Mouse (Mus musculus) neutrophil, adult 59 days (primary cell): ENCODE results near the gene Aplf. TPM values are rescaled to one million over a fixed set of nuclear protein-coding genes. Genes with fewer than 3 reads are reported as not detected.

Source experiments
- total RNA-seq, 2 experiments: library from RNA; stranded (reverse); gene quantifications; 1 replicate in 1 of 2; 2 replicates in 1 of 2; pipeline ENCODE4 v1.2.4; 2023

Aplf gene
- total RNA-seq, result 1 to 10 TPM; 4.2 to 4.6 TPM

DNA sequence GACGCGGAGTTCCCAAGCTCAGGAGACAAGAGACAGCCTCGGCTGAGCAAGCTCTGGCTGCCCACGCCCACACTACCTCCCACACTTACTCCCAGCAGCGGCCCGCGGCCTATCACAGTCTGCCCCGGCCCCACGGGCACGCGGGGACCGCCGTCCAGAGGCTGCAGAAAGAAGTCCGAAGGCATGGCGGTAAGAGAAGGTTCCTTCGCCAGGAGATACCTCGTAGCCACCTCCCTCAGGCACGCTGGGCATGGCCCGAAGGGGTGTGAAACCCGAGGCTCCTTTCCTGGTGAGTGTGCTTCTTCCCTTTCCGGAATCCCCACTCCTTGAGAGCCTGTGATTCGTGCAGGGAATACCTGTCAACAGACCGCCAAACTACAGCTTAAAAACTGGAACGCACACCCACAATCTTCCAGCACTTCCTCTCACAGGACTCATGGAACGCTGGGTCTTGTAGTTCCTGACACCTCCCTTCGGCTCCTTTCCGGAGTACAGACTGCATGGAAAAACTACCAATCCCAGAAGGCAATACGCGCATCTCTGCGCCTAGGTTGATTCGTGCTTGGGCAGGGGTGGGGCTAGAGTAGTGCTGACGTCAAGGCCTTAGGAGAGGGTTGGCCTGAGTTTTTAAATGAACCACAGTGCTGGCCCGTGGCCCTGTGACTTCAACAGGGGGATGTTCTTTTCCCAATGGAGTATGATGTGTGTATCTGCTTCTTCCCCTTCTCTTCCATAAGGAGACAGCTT, at the start of gene Aplf:
TSS of gene Aplf (minus strand) at position 423 of the 747 bp plus-strand sequence.

DNA sequence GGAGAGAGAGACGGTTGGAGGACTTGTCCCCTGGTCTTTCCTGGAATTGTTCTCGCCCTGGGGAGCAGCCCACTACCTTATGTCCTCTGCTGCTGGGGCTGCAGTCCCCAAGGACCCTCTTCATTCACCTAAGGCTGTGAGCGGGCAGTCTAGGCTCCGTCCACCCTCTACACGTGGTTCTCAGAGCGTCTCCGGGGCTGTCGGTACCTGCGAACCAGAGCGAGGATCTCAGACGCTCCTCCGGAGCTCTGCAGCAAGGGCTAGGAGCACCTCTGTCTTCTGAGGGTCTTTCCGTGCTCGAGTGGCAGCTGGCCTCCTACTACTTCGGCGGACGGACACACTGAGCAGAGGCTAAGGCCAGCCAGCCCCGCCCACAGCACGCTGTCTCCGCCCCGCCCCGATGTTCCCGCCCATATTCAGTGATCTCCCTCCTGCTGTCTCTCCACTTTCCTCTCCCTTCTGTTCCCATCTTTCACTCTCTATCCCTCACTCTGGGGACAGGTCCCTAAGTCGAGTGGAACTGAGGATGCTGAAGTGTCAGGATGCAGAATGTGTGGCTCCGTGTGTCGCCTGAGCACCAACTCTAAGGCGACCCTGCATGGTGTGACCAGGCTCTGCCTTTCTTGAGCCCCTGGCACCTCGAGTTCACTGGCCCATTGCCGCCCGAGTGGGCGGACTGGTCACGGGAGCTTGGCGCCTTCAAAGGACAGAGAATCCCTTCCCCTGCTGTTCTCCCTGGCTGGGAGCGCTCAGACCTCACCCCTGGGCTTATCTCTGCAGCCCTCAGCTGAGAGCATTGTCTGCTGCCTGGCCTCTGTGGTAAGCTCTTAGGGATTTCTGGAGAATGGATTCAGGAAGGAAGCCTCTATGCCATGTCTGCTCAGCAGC, 81.4 kb downstream of the Aplf start, which contains the start of gene Prokr1:
TSS of gene Prokr1 (minus strand) at position 350 of the 888 bp plus-strand sequence.

Other genes starting within 250 kb of the Aplf start
- gene Bmp10, start 243.2 kb downstream of the Aplf start, total RNA-seq, result not detected
- 100 to 1,000 TPM; 104 to 109 TPM for gene Arhgap25, start 138.9 kb downstream of the Aplf start, total RNA-seq
- gene Prokr1, start 81.5 kb downstream of the Aplf start, total RNA-seq, result under 1 TPM; 0.11 to 0.24 TPM
- gene Efcc1, start 58.7 kb upstream of the Aplf start, total RNA-seq, result not detected
- gene Gp9, start 105.9 kb upstream of the Aplf start, total RNA-seq, result 1 to 10 TPM; 2.7 to 4.9 TPM
- gene Rab43, start 140.0 kb upstream of the Aplf start, total RNA-seq, result 10 to 100 TPM; 63.6 to 67.9 TPM
- 1 to 10 TPM; 5.4 to 6.4 TPM for gene Gm45140, start 163.6 kb upstream of the Aplf start, total RNA-seq
- gene Isy1, start 166.6 kb upstream of the Aplf start, total RNA-seq, result 10 to 100 TPM; 18.7 to 31.5 TPM
- 100 to 1,000 TPM; 124 to 144 TPM for gene Cnbp, start 178.9 kb upstream of the Aplf start, total RNA-seq
- gene Copg1, start 215.6 kb upstream of the Aplf start, total RNA-seq, result 10 to 100 TPM; 57.9 to 58.7 TPM
- gene Hmces, start 241.7 kb upstream of the Aplf start, total RNA-seq, result 10 to 100 TPM; 12.6 to 13.9 TPM